Mouse (Mus musculus): ENCODE data around the gene Fam13a.

Fam13a gene

GRCm38 (mm10) chr6:59024164-59024724 lies at the start of gene Fam13a:
Gene Fam13a (minus strand): TSS chr6:59024549.
- DNase-seq = peak; percentile 93

GRCm38 (mm10) chr6:59072096-59073060 lies 48.0 kb upstream of the Fam13a start:
- peak; percentile 3 for DNase-seq

- no peak for DNase-seq
Observed at GRCm38 (mm10) chr6:59071691-59072090, 47.3 kb upstream of the Fam13a start.

- DNase-seq = no peak
Observed at GRCm38 (mm10) chr6:59068187-59068586, 43.8 kb upstream of the Fam13a start.

GRCm38 (mm10) chr6:59064440-59064839 lies 40.1 kb upstream of the Fam13a start:
- DNase-seq = no peak

- peak; percentile 10 for DNase-seq
Observed at GRCm38 (mm10) chr6:59053232-59053631, 28.9 kb upstream of the Fam13a start.

- DNase-seq = no peak
Observed at GRCm38 (mm10) chr6:59039719-59040118, 15.4 kb upstream of the Fam13a start.

- no peak for DNase-seq
Observed at GRCm38 (mm10) chr6:59032748-59033147, 8.4 kb upstream of the Fam13a start.

- no peak for DNase-seq
Observed at GRCm38 (mm10) chr6:59031539-59031938, 7.2 kb upstream of the Fam13a start.

GRCm38 (mm10) chr6:59030667-59031066 lies 6.3 kb upstream of the Fam13a start:
- DNase-seq = no peak

GRCm38 (mm10) chr6:59030037-59030436 lies 5.7 kb upstream of the Fam13a start:
- DNase-seq = no peak

GRCm38 (mm10) chr6:59028871-59029270 lies 4.5 kb upstream of the Fam13a start:
- DNase-seq = no peak

- no peak for DNase-seq
Observed at GRCm38 (mm10) chr6:59024806-59025205, 457 bp upstream of the Fam13a start.

- DNase-seq = no peak
Observed at GRCm38 (mm10) chr6:59023455-59024163, 740 bp downstream of the Fam13a start.

- no peak for DNase-seq
Observed at GRCm38 (mm10) chr6:59022621-59023020, 1.7 kb downstream of the Fam13a start.

GRCm38 (mm10) chr6:59020346-59020745 lies 4.0 kb downstream of the Fam13a start:
- no peak for DNase-seq

GRCm38 (mm10) chr6:59019847-59020246 lies 4.5 kb downstream of the Fam13a start:
- no peak for DNase-seq

- no peak for DNase-seq
Observed at GRCm38 (mm10) chr6:59016336-59016832, 8.0 kb downstream of the Fam13a start.

- no peak for DNase-seq
Observed at GRCm38 (mm10) chr6:59014760-59015159, 9.6 kb downstream of the Fam13a start.

- DNase-seq = no peak
Observed at GRCm38 (mm10) chr6:59014088-59014759, 10.1 kb downstream of the Fam13a start.

- no peak for DNase-seq
Observed at GRCm38 (mm10) chr6:59010792-59011191, 13.6 kb downstream of the Fam13a start.

GRCm38 (mm10) chr6:59004630-59005029 lies 19.7 kb downstream of the Fam13a start:
- no peak for DNase-seq

- peak; percentile 31 for DNase-seq
Observed at GRCm38 (mm10) chr6:58999044-58999453, 25.3 kb downstream of the Fam13a start.
